Mouse (Mus musculus) skeletal muscle tissue, adult 2 months (tissue): Measurements from ENCODE around the gene Krtap14.

ENCODE experiments used
- DNase-seq: peaks from one replicate; pipeline ENCODE4 v3.0.0-alpha.2; 2012; ENCODE audit warnings: low read depth, low spot score

Krtap14 gene

GRCm38 (mm10) chr16:88826095-88826652 lies at the start of gene Krtap14:
TSS of gene Krtap14 (minus strand) at chr16:88826145.
- no peak for DNase-seq

- DNase-seq = no peak
These were observed 48.2 kb upstream of the Krtap14 start, which contains the start of gene Krtap19-2 for GRCm38 (mm10) chr16:88874169-88874568. TSS of gene Krtap19-2 (minus strand) at chr16:88874269.

DNA sequence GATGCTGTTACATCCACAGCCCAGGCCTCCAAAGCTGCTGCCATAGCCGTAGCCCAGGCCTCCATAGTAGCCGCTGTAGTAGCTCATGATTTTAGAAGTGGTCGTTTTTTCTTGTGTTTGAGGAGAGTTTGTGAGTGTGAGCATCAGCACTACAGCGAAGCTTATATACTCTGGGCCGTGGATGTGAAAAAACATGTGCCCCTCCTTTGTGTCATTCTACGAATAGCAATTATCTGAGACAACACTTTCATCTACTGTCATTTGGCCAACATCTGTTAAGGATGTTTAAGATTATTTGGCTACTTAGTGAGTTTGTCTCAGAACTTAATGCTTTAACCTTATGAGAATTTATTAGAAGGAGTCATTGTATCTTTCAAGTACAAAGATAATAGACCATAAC lies 43.4 kb upstream of the Krtap14 start, which contains the start of gene Krtap19-1:
Gene Krtap19-1, minus strand, starts transcription at position 101 of the 400 bp plus-strand sequence.
- no peak for DNase-seq

GRCm38 (mm10) chr16:88864887-88865407 lies 39.0 kb upstream of the Krtap14 start:
- no peak for DNase-seq

GRCm38 (mm10) chr16:88851450-88851849 lies 25.5 kb upstream of the Krtap14 start:
- no peak for DNase-seq

GRCm38 (mm10) chr16:88848558-88848957 lies 22.6 kb upstream of the Krtap14 start:
- no peak for DNase-seq

DNA sequence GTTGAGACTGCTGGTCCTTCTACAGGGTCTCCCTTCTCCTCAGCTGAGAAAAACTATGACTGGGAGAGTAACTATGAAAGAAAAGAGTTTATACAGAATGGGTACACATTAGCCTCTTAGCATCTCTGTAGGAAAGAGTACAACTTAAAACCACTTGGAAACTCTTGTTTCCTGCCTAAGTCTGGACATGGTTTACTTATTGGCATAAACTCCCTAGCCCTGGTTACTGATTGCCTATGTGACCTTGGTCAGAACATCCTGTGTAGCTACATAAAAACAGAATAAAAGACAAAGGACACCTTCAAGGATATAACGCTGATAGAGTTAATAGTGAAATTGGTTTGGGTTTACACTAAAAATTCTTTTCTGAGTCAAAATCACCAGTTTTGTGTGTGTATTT lies 21.4 kb upstream of the Krtap14 start:
- no peak for DNase-seq

GRCm38 (mm10) chr16:88826978-88827377 lies 1.0 kb upstream of the Krtap14 start:
- DNase-seq = no peak

- no peak for DNase-seq
These were observed 2.2 kb downstream of the Krtap14 start for GRCm38 (mm10) chr16:88823736-88824135.

DNA sequence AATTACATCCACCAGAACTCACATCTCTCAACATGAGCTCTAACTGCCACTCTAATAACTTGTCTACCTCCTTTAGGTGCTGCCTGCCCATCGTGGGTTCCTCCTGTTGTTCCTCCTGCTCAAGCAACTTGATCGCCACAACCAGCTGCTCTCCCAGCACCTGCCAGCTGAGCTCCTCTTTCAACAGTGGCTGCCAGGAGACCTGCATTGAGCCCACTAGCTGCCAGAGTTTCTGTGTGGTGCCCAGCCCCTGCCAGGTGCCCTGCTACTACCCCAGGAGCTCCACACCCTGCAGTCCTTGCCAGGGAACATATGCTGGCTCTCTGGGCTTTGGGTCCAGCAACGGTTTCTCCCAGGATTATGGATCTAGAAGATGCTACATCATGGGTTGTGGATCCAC lies 5.9 kb downstream of the Krtap14 start, which contains the start of gene Krtap15:
Gene Krtap15, plus strand, starts transcription at position 150 of the 400 bp plus-strand sequence.
- DNase-seq = peak; percentile 74

DNA sequence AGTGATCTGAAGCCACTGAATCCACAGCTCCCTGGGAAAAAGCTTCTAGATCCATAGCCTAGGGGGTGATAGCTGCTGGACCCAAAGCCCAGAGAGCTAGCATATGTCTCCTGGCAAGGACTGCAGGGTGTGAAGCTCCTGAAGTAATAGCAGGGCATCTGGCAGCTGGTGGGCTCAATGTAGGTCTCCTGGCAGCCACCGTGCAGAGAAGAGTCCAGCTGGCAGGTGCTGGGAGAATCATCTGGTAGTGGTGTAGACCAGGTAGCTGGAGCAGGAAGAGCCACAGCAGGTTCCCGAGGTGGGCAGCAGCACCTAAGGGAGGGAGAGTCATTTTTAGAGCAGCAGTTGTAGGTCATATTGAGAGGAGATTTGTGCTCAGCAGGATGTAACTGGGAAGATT lies 14.1 kb downstream of the Krtap14 start, which contains the start of gene Gm20741:
Gene Gm20741, minus strand, starts transcription at position 394 of the 400 bp plus-strand sequence.
- DNase-seq = no peak

- no peak for DNase-seq
These were observed 39.2 kb downstream of the Krtap14 start for GRCm38 (mm10) chr16:88786786-88787185.

DNA sequence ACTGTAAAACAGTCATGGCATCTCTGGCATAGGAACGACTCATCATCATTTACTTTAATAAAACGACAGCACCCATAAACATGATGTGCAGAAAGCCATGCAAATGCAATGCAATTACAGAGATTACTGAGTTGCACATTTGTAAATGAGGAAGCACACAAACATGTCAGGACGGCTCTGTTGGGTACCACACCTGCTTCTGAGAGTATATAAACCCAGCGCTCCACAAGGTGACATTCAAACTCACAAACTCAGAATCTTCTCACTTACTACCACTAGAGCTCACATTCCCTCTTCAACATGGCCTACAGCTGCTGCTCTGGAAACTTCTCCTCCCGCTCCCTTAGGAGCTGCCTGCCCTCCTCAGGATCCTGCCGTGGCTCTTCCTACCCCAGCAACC lies 48.3 kb downstream of the Krtap14 start, which contains the start of gene Gm5965:
Gene Gm5965, plus strand, starts transcription at position 301 of the 400 bp plus-strand sequence.
- DNase-seq = no peak

GRCm38 (mm10) chr16:88774106-88774505 lies 51.8 kb downstream of the Krtap14 start, which contains the start of gene 2310057N15Rik:
TSS of gene 2310057N15Rik (minus strand) at chr16:88774206.
- no peak for DNase-seq
